Mouse (Mus musculus): ENCODE data around the gene Enpp1. TPM values are rescaled to one million over a fixed set of nuclear protein-coding genes. Genes with fewer than 3 reads are reported as not detected.

The Enpp1 gene
- polyA plus RNA-seq, 1 experiment from 2014 or later = 6.3 TPM

DNA sequence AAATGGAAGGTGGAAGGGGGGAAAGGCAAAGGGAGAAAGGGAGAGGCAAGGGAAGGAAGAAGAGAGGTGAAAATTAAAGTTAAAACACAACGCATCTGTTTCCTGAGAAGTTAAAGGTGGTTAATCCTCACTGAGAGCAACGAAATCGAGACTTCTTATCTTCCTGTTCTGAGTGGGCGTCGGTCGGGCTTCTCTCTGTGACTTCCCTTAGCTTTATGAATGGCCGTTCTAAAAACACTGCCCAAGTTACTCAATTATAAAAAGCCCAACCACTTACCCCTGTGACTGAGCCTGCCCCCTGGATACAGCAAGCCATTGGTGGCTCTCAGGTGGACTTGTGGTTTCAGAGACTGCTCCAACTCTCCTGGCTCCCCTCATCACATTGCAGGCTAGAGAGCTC lies 119.0 kb downstream of the Enpp1 start:
- ATAC-seq (replicated peaks; ENCODE audit: insufficient number of reproducible peaks, low FRiP score, low TSS enrichment) = no peak
- peaks cover 21% of the 10 kb centered on the region for H3K4me1 ChIP-seq (ENCODE audit: control insufficient read depth, insufficient read depth, low read length)
- no peak overlapping the region for H3K4me3 ChIP-seq (ENCODE audit: low read depth, low read length)
- no peaks in the 10 kb centered on the region for H3K27me3 ChIP-seq (ENCODE audit: control insufficient read depth, insufficient read depth, low read length)
- 18% methylated on average over 7 of the region's 7 CpGs for WGBS (ENCODE audit: insufficient replicate concordance)
- H3K9ac ChIP-seq (ENCODE audit: low read depth, low read length) = no peak overlapping the region
- no peaks in the 10 kb centered on the region for H3K36me3 ChIP-seq (ENCODE audit: control insufficient read depth, insufficient read depth, low read length)
- H3K27ac ChIP-seq (ENCODE audit: low read depth, low read length) = peak overlapping the region; percentile 75
- H3K4me2 ChIP-seq = 0 out of 2 replicates have a peak overlapping the region, but pooled peaks have one; percentile 25
- H3K9me3 ChIP-seq (replicated peaks; ENCODE audit: control insufficient read depth, low read length) = no peaks in the 10 kb centered on the region

- Histone ChIP-seq H3K4me2 (no peak overlapping the region), H3K36me3 (ENCODE audit: control insufficient read depth, insufficient read depth, low read length) (no peaks in the 10 kb centered on the region), H3K9ac (ENCODE audit: low read depth, low read length) (no peak overlapping the region), H3K4me1 (ENCODE audit: control insufficient read depth, insufficient read depth, low read length) (peaks cover 18% of the 10 kb centered on the region), H3K27ac (ENCODE audit: low read depth, low read length) (no peak overlapping the region), H3K9me3 (replicated peaks; ENCODE audit: control insufficient read depth, low read length) (no peaks in the 10 kb centered on the region), H3K27me3 (ENCODE audit: control insufficient read depth, insufficient read depth, low read length) (no peaks in the 10 kb centered on the region), H3K4me3 (ENCODE audit: low read depth, low read length) (no peak overlapping the region)
- no peak for ATAC-seq (replicated peaks; ENCODE audit: insufficient number of reproducible peaks, low FRiP score, low TSS enrichment)
- 76% methylated on average over 2 of the region's 2 CpGs for WGBS (ENCODE audit: insufficient replicate concordance)
Measured at GRCm38 (mm10) chr10:24592318-24592717, 119.6 kb downstream of the Enpp1 start.

GRCm38 (mm10) chr10:24591741-24592140 lies 120.2 kb downstream of the Enpp1 start:
- Histone ChIP-seq H3K36me3 (ENCODE audit: control insufficient read depth, insufficient read depth, low read length) (no peaks in the 10 kb centered on the region), H3K4me3 (ENCODE audit: low read depth, low read length) (no peak overlapping the region), H3K27ac (ENCODE audit: low read depth, low read length) (no peak overlapping the region), H3K4me2 (no peak overlapping the region), H3K27me3 (ENCODE audit: control insufficient read depth, insufficient read depth, low read length) (no peaks in the 10 kb centered on the region), H3K4me1 (ENCODE audit: control insufficient read depth, insufficient read depth, low read length) (peaks cover 17% of the 10 kb centered on the region), H3K9me3 (replicated peaks; ENCODE audit: control insufficient read depth, low read length) (no peaks in the 10 kb centered on the region), H3K9ac (ENCODE audit: low read depth, low read length) (no peak overlapping the region)
- ATAC-seq (replicated peaks; ENCODE audit: insufficient number of reproducible peaks, low FRiP score, low TSS enrichment) = no peak
- 65% methylated on average over 5 of the region's 5 CpGs for WGBS (ENCODE audit: insufficient replicate concordance)

- Histone ChIP-seq H3K9me3 (replicated peaks; ENCODE audit: control insufficient read depth, low read length) (no peaks in the 10 kb centered on the region), H3K4me1 (ENCODE audit: control insufficient read depth, insufficient read depth, low read length) (peaks cover 16% of the 10 kb centered on the region), H3K4me2 (no peak overlapping the region), H3K27ac (ENCODE audit: low read depth, low read length) (no peak overlapping the region), H3K36me3 (ENCODE audit: control insufficient read depth, insufficient read depth, low read length) (no peaks in the 10 kb centered on the region), H3K27me3 (ENCODE audit: control insufficient read depth, insufficient read depth, low read length) (no peaks in the 10 kb centered on the region), H3K9ac (ENCODE audit: low read depth, low read length) (no peak overlapping the region), H3K4me3 (ENCODE audit: low read depth, low read length) (no peak overlapping the region)
- no peak for ATAC-seq (replicated peaks; ENCODE audit: insufficient number of reproducible peaks, low FRiP score, low TSS enrichment)
- WGBS (ENCODE audit: insufficient replicate concordance) = 17% methylated on average over 4 of the region's 4 CpGs
Measured at GRCm38 (mm10) chr10:24591136-24591535, 120.8 kb downstream of the Enpp1 start.

DNA sequence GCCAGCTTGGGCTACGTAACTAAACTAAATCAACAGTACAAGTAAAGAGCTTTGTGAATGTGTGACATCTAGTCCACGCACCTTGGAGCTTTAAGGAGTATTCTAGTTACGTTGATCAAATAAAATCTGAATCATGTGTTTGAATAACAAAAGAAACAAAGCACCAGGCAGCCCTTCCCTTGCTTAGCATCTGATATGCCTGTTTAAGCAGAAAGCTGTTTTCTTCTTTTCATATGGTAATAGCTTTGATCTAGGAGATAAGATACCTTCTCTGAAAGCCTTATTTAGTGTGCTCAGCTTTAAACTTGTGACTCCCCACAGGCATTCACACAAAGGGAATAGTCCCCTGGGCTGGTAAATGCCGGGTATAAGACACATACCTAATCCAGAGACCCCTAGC lies 121.4 kb downstream of the Enpp1 start:
- Histone ChIP-seq H3K27ac (ENCODE audit: low read depth, low read length) (no peak overlapping the region), H3K4me3 (ENCODE audit: low read depth, low read length) (no peak overlapping the region), H3K4me1 (ENCODE audit: control insufficient read depth, insufficient read depth, low read length) (peaks cover 16% of the 10 kb centered on the region), H3K36me3 (ENCODE audit: control insufficient read depth, insufficient read depth, low read length) (no peaks in the 10 kb centered on the region), H3K27me3 (ENCODE audit: control insufficient read depth, insufficient read depth, low read length) (no peaks in the 10 kb centered on the region), H3K9ac (ENCODE audit: low read depth, low read length) (no peak overlapping the region), H3K9me3 (replicated peaks; ENCODE audit: control insufficient read depth, low read length) (no peaks in the 10 kb centered on the region), H3K4me2 (no peak overlapping the region)
- 77% methylated on average over 4 of the region's 4 CpGs for WGBS (ENCODE audit: insufficient replicate concordance)
- ATAC-seq (replicated peaks; ENCODE audit: insufficient number of reproducible peaks, low FRiP score, low TSS enrichment) = no peak

DNA sequence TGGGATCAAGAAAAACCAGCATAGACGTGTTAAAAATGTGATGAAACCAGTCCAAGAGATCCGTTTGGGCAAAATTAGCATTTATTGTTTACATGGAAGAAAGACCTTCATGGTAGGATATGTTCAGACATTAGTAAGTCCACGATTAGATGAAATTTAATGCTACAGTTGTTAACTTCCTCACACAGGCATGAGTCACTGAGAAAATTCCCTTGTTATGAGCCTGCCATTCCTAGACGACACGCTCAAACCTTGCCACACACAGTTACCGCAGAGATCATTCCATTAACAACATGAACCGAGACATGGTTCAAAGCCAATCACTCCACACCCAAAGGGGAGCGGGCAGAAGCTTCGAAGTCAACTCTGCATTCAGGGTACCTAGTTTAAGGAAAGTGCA lies 122.7 kb downstream of the Enpp1 start:
- Histone ChIP-seq H3K9me3 (replicated peaks; ENCODE audit: control insufficient read depth, low read length) (no peaks in the 10 kb centered on the region), H3K4me1 (ENCODE audit: control insufficient read depth, insufficient read depth, low read length) (peaks cover 10% of the 10 kb centered on the region), H3K27ac (ENCODE audit: low read depth, low read length) (no peak overlapping the region), H3K9ac (ENCODE audit: low read depth, low read length) (no peak overlapping the region), H3K4me3 (ENCODE audit: low read depth, low read length) (no peak overlapping the region), H3K36me3 (ENCODE audit: control insufficient read depth, insufficient read depth, low read length) (no peaks in the 10 kb centered on the region), H3K4me2 (no peak overlapping the region), H3K27me3 (ENCODE audit: control insufficient read depth, insufficient read depth, low read length) (no peaks in the 10 kb centered on the region)
- 83% methylated on average over 9 of the region's 9 CpGs for WGBS (ENCODE audit: insufficient replicate concordance)
- ATAC-seq (replicated peaks; ENCODE audit: insufficient number of reproducible peaks, low FRiP score, low TSS enrichment) = no peak

GRCm38 (mm10) chr10:24588824-24589223 lies 123.1 kb downstream of the Enpp1 start:
- H3K27ac ChIP-seq (ENCODE audit: low read depth, low read length) = no peak overlapping the region

More at GRCm38 (mm10) chr10:24588824-24589223, 123.1 kb downstream of the Enpp1 start:
- no peaks in the 10 kb centered on the region for H3K9me3 ChIP-seq (replicated peaks; ENCODE audit: control insufficient read depth, low read length)
- 75% methylated on average over 4 of the region's 4 CpGs for WGBS (ENCODE audit: insufficient replicate concordance)
- no peak overlapping the region for H3K4me2 ChIP-seq
- 0 out of 2 replicates have a peak, but pooled peaks cover 8% of the 10 kb centered on the region for H3K4me1 ChIP-seq (ENCODE audit: control insufficient read depth, insufficient read depth, low read length)
- H3K27me3 ChIP-seq (ENCODE audit: control insufficient read depth, insufficient read depth, low read length) = no peaks in the 10 kb centered on the region
- no peak overlapping the region for H3K4me3 ChIP-seq (ENCODE audit: low read depth, low read length)
- no peak for ATAC-seq (replicated peaks; ENCODE audit: insufficient number of reproducible peaks, low FRiP score, low TSS enrichment)
- no peak overlapping the region for H3K9ac ChIP-seq (ENCODE audit: low read depth, low read length)
- no peaks in the 10 kb centered on the region for H3K36me3 ChIP-seq (ENCODE audit: control insufficient read depth, insufficient read depth, low read length)

Other genes with a start within 250 kb of the Enpp1 start
- gene Ccn2, start 116.7 kb downstream of the Enpp1 start, polyA plus RNA-seq (2014; fragmentation: Nextera tagmentation; extraction: Ambion mirVana) = 25.2 and 26.4 TPM in 2 replicates
- gene Enpp3, start 130.7 kb upstream of the Enpp1 start, polyA plus RNA-seq (2014; fragmentation: Nextera tagmentation; extraction: Ambion mirVana) = 2.0 and 2.1 TPM in 2 replicates
- gene Med23, start 157.8 kb upstream of the Enpp1 start, polyA plus RNA-seq (2014; fragmentation: Nextera tagmentation; extraction: Ambion mirVana) = 17.7 and 18.4 TPM in 2 replicates
- 1.1 TPM in 2 replicates for gene Arg1, start 215.3 kb upstream of the Enpp1 start, polyA plus RNA-seq (2014; fragmentation: Nextera tagmentation; extraction: Ambion mirVana)

Measured in heart, embryonic 11.5 days (tissue).